Mouse (Mus musculus): ENCODE measurements around the gene Ropn1l. TPM values are rescaled to one million over a fixed set of nuclear protein-coding genes. Genes with fewer than 3 reads are reported as not detected.

Gene Ropn1l
- total RNA-seq (2023) = 1 to 10 TPM in 1 of 2 experiments, under 1 TPM in 1; 0.78 to 1.6 TPM

GRCm38 (mm10) chr15:31453098-31453916 is at the start of gene Ropn1l:
Gene Ropn1l (minus strand): TSS chr15:31453737.

Other genes starting within 250 kb of the Ropn1l start
- 10 to 100 TPM; 22.0 to 23.5 TPM for gene Dap, start 229.4 kb downstream of the Ropn1l start, total RNA-seq (2023)
- 10 to 100 TPM; 16.0 to 16.1 TPM for gene Ankrd33b, start 86.0 kb downstream of the Ropn1l start, total RNA-seq (2023)
- gene March6, start 77.3 kb upstream of the Ropn1l start, total RNA-seq (2023) = 10 to 100 TPM; 59.1 to 62.0 TPM
- not detected for gene Cmbl, start 111.7 kb upstream of the Ropn1l start, total RNA-seq (2023)
- gene Cct5, start 148.1 kb upstream of the Ropn1l start, total RNA-seq (2023) = 100 to 1,000 TPM; 207 to 225 TPM
- 10 to 100 TPM; 13.3 to 16.0 TPM for gene Fam173b, start 148.1 kb upstream of the Ropn1l start, total RNA-seq (2023)

Data from B cell, adult 67 days (primary cell).